Mouse (Mus musculus) adrenal gland, adult (tissue): Measurements from ENCODE around the gene Kcnq5.
"Not testable (repeated sequence)": the region's sequence is repeated elsewhere in the genome, so short reads cannot be mapped to it uniquely, and the experiment has no call there.

Experiments
- DNase-seq, 2 experiments: peaks; one replicate each; pipeline ENCODE4 v3.0.0; 2022 to 2023; ENCODE audit warnings: low spot score in 1 of 2; ENCODE audit not compliant: inconsistent age in 2 of 2

Kcnq5 gene

GRCm38 (mm10) chr1:21496307-21496706 lies 465.4 kb downstream of the Kcnq5 start:
- no peak for DNase-seq

- no peak for DNase-seq
Observed at GRCm38 (mm10) chr1:21488645-21489044, 473.1 kb downstream of the Kcnq5 start.

GRCm38 (mm10) chr1:21486266-21486665 lies 475.5 kb downstream of the Kcnq5 start:
- DNase-seq, result no peak

GRCm38 (mm10) chr1:21469311-21469710 lies 492.4 kb downstream of the Kcnq5 start:
- DNase-seq, result no peak

- DNase-seq, result no peak
Observed at GRCm38 (mm10) chr1:21466431-21466830, 495.3 kb downstream of the Kcnq5 start.

GRCm38 (mm10) chr1:21460941-21461689 lies 500.6 kb downstream of the Kcnq5 start:
- peak; percentile 46 to 73 for DNase-seq

GRCm38 (mm10) chr1:21458581-21458980 lies 503.2 kb downstream of the Kcnq5 start:
- peak; percentile 4 to 19 for DNase-seq

GRCm38 (mm10) chr1:21455971-21456370 lies 505.8 kb downstream of the Kcnq5 start:
- no peak for DNase-seq

- no peak for DNase-seq
Observed at GRCm38 (mm10) chr1:21448227-21448626, 513.5 kb downstream of the Kcnq5 start.

GRCm38 (mm10) chr1:21436753-21437152 lies 525.0 kb downstream of the Kcnq5 start:
- no peak for DNase-seq

GRCm38 (mm10) chr1:21434853-21435252 lies 526.9 kb downstream of the Kcnq5 start:
- DNase-seq, result no peak

- no peak for DNase-seq
Observed at GRCm38 (mm10) chr1:21431666-21432065, 530.1 kb downstream of the Kcnq5 start.

GRCm38 (mm10) chr1:21428079-21428478 lies 533.7 kb downstream of the Kcnq5 start:
- no peak for DNase-seq

GRCm38 (mm10) chr1:21425654-21426053 lies 536.1 kb downstream of the Kcnq5 start:
- DNase-seq, result no peak

GRCm38 (mm10) chr1:21419370-21419769 lies 542.4 kb downstream of the Kcnq5 start:
- DNase-seq, result no peak

- no peak for DNase-seq
Observed at GRCm38 (mm10) chr1:21412197-21412555, 549.6 kb downstream of the Kcnq5 start.

GRCm38 (mm10) chr1:21411331-21412196 lies 550.2 kb downstream of the Kcnq5 start:
- peak; percentile 13 to 80 for DNase-seq

- DNase-seq, result no peak
Observed at GRCm38 (mm10) chr1:21407266-21407665, 554.5 kb downstream of the Kcnq5 start.

GRCm38 (mm10) chr1:21402804-21403203 lies 558.9 kb downstream of the Kcnq5 start:
- DNase-seq, result no peak

- no peak for DNase-seq
Observed at GRCm38 (mm10) chr1:21391138-21391671, 570.5 kb downstream of the Kcnq5 start.

- no peak for DNase-seq
Observed at GRCm38 (mm10) chr1:21383256-21383655, 578.5 kb downstream of the Kcnq5 start, which contains the start of gene Khdc1b. Gene Khdc1b, plus strand, starts transcription at chr1:21383556.

- not testable (repeated sequence) for DNase-seq
Observed at GRCm38 (mm10) chr1:21368031-21368430, 593.7 kb downstream of the Kcnq5 start, which contains the start of gene Khdc1c. Gene Khdc1c, plus strand, starts transcription at chr1:21368331.
